Mouse (Mus musculus) intestine, embryonic 16.5 days (tissue): Measurements from ENCODE around the gene 4921536K21Rik. TPM values are rescaled to one million over a fixed set of nuclear protein-coding genes. Genes with fewer than 3 reads are reported as not detected.

ENCODE experiments used
- ATAC-seq: fragments of 200-750 bp; cut with Nextera tagmentation; 2 replicates; pipeline ENCODE4 v1.8.0; 2017; ENCODE audit warnings: moderate TSS enrichment, moderate library complexity
- H3K27ac ChIP-seq: fragments of 300-500 bp; sonication (generic); 2 replicates; pipeline ENCODE4 v1.5.1; 2014; ENCODE audit warnings: mild to moderate bottlenecking, low read length
- H3K27me3 ChIP-seq: fragments of 300-500 bp; sonication (generic); replicated peaks from 2 replicates; pipeline ENCODE4 v1.6.1; 2014; ENCODE audit warnings: low read length, control low read depth, mixed read lengths; ENCODE audit not compliant: control insufficient read depth, insufficient read depth
- H3K36me3 ChIP-seq: fragments of 300-500 bp; sonication (generic); 2 replicates; pipeline ENCODE4 v1.6.1; 2014; ENCODE audit warnings: low read length, control low read depth; ENCODE audit not compliant: control insufficient read depth, insufficient read depth
- H3K4me1 ChIP-seq: fragments of 300-500 bp; sonication (generic); 2 replicates; pipeline ENCODE4 v1.6.1; 2014; ENCODE audit warnings: low read length, control low read depth, mixed read lengths; ENCODE audit not compliant: control insufficient read depth, insufficient read depth
- H3K4me2 ChIP-seq: fragments of 300-500 bp; sonication (generic); 2 replicates; pipeline ENCODE4 v1.6.1; 2014; ENCODE audit warnings: low read depth, low read length, control low read depth
- H3K4me3 ChIP-seq: fragments of 300-500 bp; sonication (generic); 2 replicates; pipeline ENCODE4 v1.5.1; 2014; ENCODE audit warnings: mild to moderate bottlenecking, low read length
- H3K9ac ChIP-seq: fragments of 300-500 bp; sonication (generic); 2 replicates; pipeline ENCODE4 v1.6.1; 2014; ENCODE audit warnings: low read depth, low read length
- H3K9me3 ChIP-seq: fragments of 300-500 bp; sonication (generic); 2 replicates; pipeline ENCODE4 v1.6.1; 2016; ENCODE audit warnings: low read length, control low read depth; ENCODE audit not compliant: control insufficient read depth
- WGBS: fragments of 180-500 bp; shearing (Covaris S2); extraction: QIAGEN DNeasy Blood & Tissue Kit; methylation state at CpG from one replicate; pipeline ENCODE4 v1.1.7; 2014; 5-methylcytosine and 5-hydroxymethylcytosine counted together
- polyA plus RNA-seq: library from polyadenylated mRNA; unstranded; fragments of >200 nt; fragmentation: Nextera tagmentation; extraction: Ambion mirVana; gene quantifications from 2 replicates; pipeline ENCODE4 v1.2.1, GENCODE M21; 2015

Gene 4921536K21Rik
- 0.37 and 0.39 TPM in 2 replicates for polyA plus RNA-seq

DNA sequence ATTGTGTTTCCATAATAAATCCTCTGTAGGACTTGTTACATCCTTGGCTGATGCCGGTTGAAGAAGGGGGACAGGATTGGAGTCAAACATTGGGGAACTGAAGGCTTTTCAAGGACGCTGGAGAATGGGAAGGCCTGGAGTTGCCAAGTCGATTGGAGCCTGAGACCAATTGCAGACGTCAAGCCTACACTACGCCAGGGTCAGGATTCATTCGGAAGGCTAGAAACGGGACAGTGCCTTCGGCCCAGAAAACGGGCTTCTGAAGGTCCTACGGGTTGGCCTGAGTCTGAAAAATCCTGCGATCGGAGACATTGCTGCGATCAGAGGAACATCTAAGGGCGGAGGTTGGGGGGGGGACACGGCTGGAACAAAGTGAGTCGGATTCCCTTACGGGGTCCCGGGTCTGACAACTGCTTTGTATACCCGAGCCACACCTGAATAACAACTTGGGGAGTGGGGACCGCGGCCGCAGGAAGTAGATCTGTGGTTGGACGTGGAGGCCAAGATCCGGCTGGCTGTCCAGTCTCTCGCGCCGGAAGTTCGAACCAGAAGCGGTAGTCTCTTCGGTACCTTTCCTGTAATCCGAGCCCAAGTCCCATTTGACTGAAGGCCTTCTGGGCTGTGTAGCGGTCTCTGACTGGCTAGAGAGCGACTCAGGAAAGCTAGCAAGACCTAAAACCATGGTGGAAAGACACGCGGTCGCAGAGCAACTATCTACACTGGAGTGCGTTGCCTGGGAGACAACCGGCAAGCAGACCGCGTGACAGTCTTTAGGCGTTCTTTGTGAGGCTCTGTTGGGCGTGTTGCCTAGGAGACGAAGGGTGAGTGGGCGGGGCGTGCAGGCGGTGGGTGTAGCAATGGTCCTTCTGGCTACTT lies at the start of gene 4921536K21Rik, which contains the start of gene Dusp18:
4921536K21Rik (minus strand) TSS at position 693 of the 876 bp plus-strand sequence.
Dusp18 (plus strand) TSS at position 835 of the 876 bp plus-strand sequence.
- Histone ChIP-seq H3K4me1 (0 out of 2 replicates have a peak, but pooled peaks cover 2% of the 10 kb centered on the region), H3K9me3 (no peaks in the 10 kb centered on the region), H3K9ac (peak within 1 kb of the TSS; percentile 66), H3K27ac (peak within 1 kb of the TSS; percentile 86), H3K36me3 (no peaks in the 10 kb centered on the region; the same call in 1 of the 2 replicates), H3K4me3 (peak within 1 kb of the TSS; percentile 48), H3K27me3 (no peaks in the 10 kb centered on the region), H3K4me2 (peak within 1 kb of the TSS; percentile 84)
- ATAC-seq, result peak; percentile 98
- 4% methylated on average over 46 of the region's 46 CpGs for WGBS

DNA sequence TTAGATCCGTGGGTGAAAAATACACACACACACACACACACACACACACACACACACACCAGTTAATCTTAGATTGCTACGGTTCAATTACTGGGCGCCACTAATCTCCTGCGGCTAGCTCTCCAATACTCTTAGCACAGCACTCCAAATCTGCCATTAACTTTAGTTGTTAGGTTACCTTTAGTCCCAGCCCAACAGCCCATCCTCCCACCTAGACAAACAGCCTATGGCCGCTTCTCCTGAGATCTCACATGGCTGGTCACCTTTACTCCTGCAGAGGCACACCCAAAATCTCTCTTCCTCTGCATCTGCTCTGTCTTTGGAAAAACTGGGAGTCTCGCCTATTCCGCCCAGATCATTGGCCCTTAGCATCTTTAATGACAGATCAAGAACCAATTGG lies 46.5 kb upstream of the 4921536K21Rik start:
- H3K27me3 ChIP-seq, result no peaks in the 10 kb centered on the region
- H3K36me3 ChIP-seq, result no peaks in the 10 kb centered on the region
- ATAC-seq, result no peak
- H3K9ac ChIP-seq, result no peak overlapping the region
- 89% methylated on average over 7 of the region's 7 CpGs for WGBS
- no peaks in the 10 kb centered on the region for H3K9me3 ChIP-seq
- H3K4me1 ChIP-seq, result no peaks in the 10 kb centered on the region
- no peak overlapping the region for H3K4me3 ChIP-seq
- H3K4me2 ChIP-seq, result no peak overlapping the region
- H3K27ac ChIP-seq, result no peak overlapping the region

DNA sequence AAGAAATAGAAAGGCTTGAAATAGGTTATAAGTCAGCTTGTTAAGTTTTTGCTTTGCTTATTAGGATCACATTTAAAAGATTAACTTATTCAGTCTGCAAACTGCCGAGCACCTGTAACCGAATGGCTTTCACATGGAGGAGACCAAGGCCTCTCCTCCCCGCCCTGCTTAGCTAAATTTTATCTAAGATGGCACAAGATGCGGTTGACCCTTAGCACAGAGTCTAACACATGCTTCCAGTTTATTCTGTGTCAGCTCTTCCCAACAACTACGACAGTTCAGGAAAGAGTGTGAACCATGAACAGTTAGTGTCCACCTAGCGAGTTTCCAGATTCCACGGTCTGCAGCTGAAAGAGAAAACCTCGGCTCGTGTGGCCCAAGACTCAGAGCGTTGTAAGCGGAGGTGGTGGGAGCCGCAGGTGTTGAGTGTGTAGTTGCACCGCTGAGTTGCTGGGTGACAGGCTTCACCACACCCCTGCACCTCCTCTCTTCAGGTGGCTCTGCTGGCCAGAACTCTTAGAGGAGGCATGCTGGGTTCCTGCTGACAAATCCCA lies 42.5 kb upstream of the 4921536K21Rik start:
- Histone ChIP-seq H3K27ac (no peak overlapping the region), H3K4me1 (no peaks in the 10 kb centered on the region), H3K27me3 (no peaks in the 10 kb centered on the region), H3K4me3 (no peak overlapping the region), H3K9ac (no peak overlapping the region), H3K9me3 (no peaks in the 10 kb centered on the region), H3K36me3 (no peaks in the 10 kb centered on the region), H3K4me2 (no peak overlapping the region)
- 68% methylated on average over 13 of the region's 13 CpGs for WGBS
- ATAC-seq, result no peak

DNA sequence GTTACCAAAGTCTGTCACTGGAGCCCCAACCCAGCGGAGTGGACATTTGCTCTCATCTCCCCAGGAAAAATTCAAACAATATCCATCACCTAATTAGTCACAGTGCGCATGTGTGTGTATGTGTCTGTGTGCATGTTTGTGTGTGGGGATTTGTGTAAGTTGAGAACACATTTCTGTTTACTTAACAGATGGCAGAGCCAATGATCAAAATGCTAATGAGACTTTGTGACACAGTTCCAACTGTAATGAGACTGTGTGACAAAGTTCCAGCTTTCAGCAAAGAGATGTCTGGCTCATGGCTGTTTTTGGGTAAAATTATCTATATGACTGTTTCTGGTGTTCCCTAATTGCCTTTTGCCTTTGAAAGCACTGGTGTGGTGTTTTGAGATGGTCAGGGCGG lies 41.4 kb upstream of the 4921536K21Rik start:
- Histone ChIP-seq H3K9me3 (no peaks in the 10 kb centered on the region), H3K36me3 (no peaks in the 10 kb centered on the region), H3K4me2 (no peak overlapping the region), H3K9ac (no peak overlapping the region), H3K27ac (no peak overlapping the region), H3K4me1 (peaks cover 5% of the 10 kb centered on the region), H3K27me3 (no peaks in the 10 kb centered on the region), H3K4me3 (no peak overlapping the region)
- no peak for ATAC-seq
- 86% methylated on average over 3 of the region's 3 CpGs for WGBS

DNA sequence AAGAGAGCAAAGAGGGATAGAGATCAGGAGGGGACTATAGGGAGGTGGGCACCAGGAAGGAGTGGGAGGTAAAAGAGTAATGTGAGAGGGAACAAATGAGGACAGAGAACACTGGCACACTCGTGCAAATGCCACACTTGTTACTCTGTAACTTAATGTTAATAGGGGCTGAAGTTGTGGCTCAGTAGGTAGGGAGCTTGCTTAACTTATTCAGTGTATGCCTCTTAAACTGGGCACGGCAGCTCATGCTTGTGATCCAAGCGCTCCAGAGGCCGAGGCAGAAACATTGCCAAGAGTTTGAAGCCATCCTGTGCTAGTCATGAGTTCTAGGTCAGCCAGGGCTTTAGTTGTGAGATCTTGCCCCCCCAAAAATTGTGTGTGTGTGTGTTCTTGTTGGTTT lies 40.2 kb upstream of the 4921536K21Rik start:
- no peak overlapping the region for H3K4me2 ChIP-seq
- H3K27ac ChIP-seq, result no peak overlapping the region
- H3K9ac ChIP-seq, result no peak overlapping the region
- H3K9me3 ChIP-seq, result no peaks in the 10 kb centered on the region
- WGBS, result 71% methylated on average over 4 of the region's 4 CpGs
- no peak for ATAC-seq
- peaks cover 10% of the 10 kb centered on the region for H3K4me1 ChIP-seq
- H3K4me3 ChIP-seq, result no peak overlapping the region
- no peaks in the 10 kb centered on the region for H3K27me3 ChIP-seq
- no peaks in the 10 kb centered on the region for H3K36me3 ChIP-seq

DNA sequence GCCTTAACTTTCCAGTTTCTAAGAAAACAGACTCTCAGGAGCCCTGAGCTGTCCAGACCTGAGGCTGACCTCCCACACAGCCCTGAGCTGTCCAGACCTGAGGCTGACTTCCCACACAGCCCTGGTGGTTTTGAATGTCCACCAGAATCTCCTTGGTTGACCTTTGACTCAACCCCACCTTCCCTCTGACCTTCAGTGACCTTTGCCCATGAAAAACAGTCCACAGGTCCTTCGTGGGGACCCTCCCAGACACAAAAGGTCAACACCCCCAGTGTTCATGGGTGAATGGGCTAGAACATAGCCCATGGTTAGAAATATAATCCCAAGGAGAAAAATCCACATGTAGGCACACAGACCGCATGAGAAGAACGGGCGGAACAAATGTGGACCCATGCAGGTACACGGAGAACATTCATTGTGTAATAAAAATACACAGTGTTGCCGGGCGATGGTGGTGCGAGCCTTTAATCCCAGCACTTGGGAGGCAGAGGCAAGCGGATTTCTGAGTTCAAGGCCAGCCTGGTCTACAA lies 38.9 kb upstream of the 4921536K21Rik start:
- 88% methylated on average over 9 of the region's 9 CpGs for WGBS
- Histone ChIP-seq H3K27me3 (no peaks in the 10 kb centered on the region), H3K36me3 (no peaks in the 10 kb centered on the region), H3K4me2 (no peak overlapping the region), H3K4me3 (no peak overlapping the region), H3K9me3 (no peaks in the 10 kb centered on the region), H3K27ac (no peak overlapping the region), H3K4me1 (peaks cover 10% of the 10 kb centered on the region), H3K9ac (no peak overlapping the region)
- ATAC-seq, result no peak

GRCm38 (mm10) chr11:3931511-3932211 lies 36.8 kb upstream of the 4921536K21Rik start, which contains the start of gene Tcn2:
Gene Tcn2 (minus strand): TSS chr11:3932159.
- WGBS, result 1% methylated on average over 23 of the region's 26 CpGs
- no peaks in the 10 kb centered on the region for H3K36me3 ChIP-seq
- H3K9ac ChIP-seq, result peak within 1 kb of the TSS; percentile 68
- no peaks in the 10 kb centered on the region for H3K27me3 ChIP-seq
- H3K4me2 ChIP-seq, result peak within 1 kb of the TSS; percentile 72
- peaks cover 10% of the 10 kb centered on the region for H3K4me1 ChIP-seq
- ATAC-seq, result peak; percentile 93
- H3K4me3 ChIP-seq, result peak within 1 kb of the TSS; percentile 55
- H3K27ac ChIP-seq, result peak within 1 kb of the TSS; percentile 41
- no peaks in the 10 kb centered on the region for H3K9me3 ChIP-seq

GRCm38 (mm10) chr11:3930931-3931330 lies 36.0 kb upstream of the 4921536K21Rik start:
- no peak for ATAC-seq
- Histone ChIP-seq H3K9me3 (no peaks in the 10 kb centered on the region), H3K4me1 (peaks cover 10% of the 10 kb centered on the region), H3K27ac (no peak overlapping the region; the same call in 1 of the 2 replicates), H3K4me2 (peak overlapping the region; percentile 72), H3K4me3 (peak overlapping the region; percentile 55), H3K27me3 (no peaks in the 10 kb centered on the region), H3K9ac (peak overlapping the region; percentile 68), H3K36me3 (no peaks in the 10 kb centered on the region)
- 32% methylated on average over 6 of the region's 6 CpGs for WGBS

DNA sequence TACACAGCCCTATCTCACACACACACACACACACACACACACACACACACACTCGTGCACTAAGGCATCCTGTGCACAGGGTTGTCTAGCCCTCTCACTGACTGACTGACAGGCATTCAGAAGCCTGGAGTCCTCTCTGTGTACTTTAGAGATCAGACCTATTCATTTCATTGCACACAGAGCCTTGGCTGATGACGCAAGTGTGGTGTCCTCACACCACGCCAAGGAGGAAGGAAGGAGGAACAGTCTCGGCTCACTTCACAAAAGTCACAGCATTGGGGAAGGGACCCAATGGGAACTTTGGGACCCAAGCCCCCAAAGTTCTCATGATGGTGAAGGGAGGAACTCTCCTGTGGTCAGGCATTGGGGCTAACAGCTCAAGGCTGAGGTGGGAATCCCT lies 35.1 kb upstream of the 4921536K21Rik start:
- Histone ChIP-seq H3K27ac (no peak overlapping the region), H3K9me3 (no peaks in the 10 kb centered on the region), H3K36me3 (no peaks in the 10 kb centered on the region), H3K4me3 (no peak overlapping the region), H3K4me2 (no peak overlapping the region), H3K9ac (no peak overlapping the region), H3K27me3 (no peaks in the 10 kb centered on the region), H3K4me1 (peaks cover 10% of the 10 kb centered on the region)
- WGBS, result 71% methylated on average over 4 of the region's 4 CpGs
- ATAC-seq, result no peak
